Mouse (Mus musculus) retina, postnatal 1 day (tissue): Measurements from ENCODE around the gene Orai2.

Source experiments
- DNase-seq: peaks from one replicate; pipeline ENCODE4 v3.0.0-alpha.2; 2012

The Orai2 gene

GRCm38 (mm10) chr5:136135571-136136291, 34.8 kb downstream of the Orai2 start, which contains the start of the genes Lrwd1 and Alkbh4:
Gene Lrwd1 (minus strand): TSS chr5:136136074.
Gene Alkbh4 (plus strand): TSS chr5:136136146.
- peak; percentile 97 for DNase-seq

GRCm38 (mm10) chr5:136122165-136122564, 48.3 kb downstream of the Orai2 start:
- DNase-seq: no peak

- no peak for DNase-seq
Measured at GRCm38 (mm10) chr5:136116784-136117112, 53.8 kb downstream of the Orai2 start.

GRCm38 (mm10) chr5:136115891-136116783, 54.4 kb downstream of the Orai2 start, which contains the start of gene Polr2j:
Gene Polr2j (plus strand): TSS chr5:136116631.
- peak; percentile 98 for DNase-seq

GRCm38 (mm10) chr5:136113546-136113945, 57.0 kb downstream of the Orai2 start:
- DNase-seq: peak; percentile 37

- no peak for DNase-seq
Measured at GRCm38 (mm10) chr5:136109042-136109441, 61.5 kb downstream of the Orai2 start.

GRCm38 (mm10) chr5:136108486-136108885, 62.0 kb downstream of the Orai2 start:
- no peak for DNase-seq

GRCm38 (mm10) chr5:136104511-136104910, 66.0 kb downstream of the Orai2 start:
- peak; percentile 69 for DNase-seq

GRCm38 (mm10) chr5:136102099-136102820, 68.3 kb downstream of the Orai2 start:
- DNase-seq: peak; percentile 88

- no peak for DNase-seq
Measured at GRCm38 (mm10) chr5:136098536-136098935, 72.0 kb downstream of the Orai2 start.
